Mouse (Mus musculus) gastrocnemius, adult 18-20 months (tissue): ENCODE data around the gene Cfap206. TPM values are rescaled to one million over a fixed set of nuclear protein-coding genes. Genes with fewer than 3 reads are reported as not detected.
"Not testable (repeated sequence)": the region's sequence is repeated elsewhere in the genome, so short reads cannot be mapped to it uniquely, and the experiment has no call there.

Experiments
- DNase-seq: peaks from one replicate; pipeline ENCODE4 v3.0.0; 2021; ENCODE audit warnings: low spot score
- long read RNA-seq, 2 experiments: library from polyadenylated mRNA; stranded (forward); transcript quantifications; one replicate each; pipeline ENCODE4 v2.0.0; 2021
- total RNA-seq, 2 experiments: library from RNA; stranded (reverse); gene quantifications; 2 replicates each; pipeline ENCODE4 v1.2.3; 2021

Cfap206 gene
- total RNA-seq: not detected
- long read RNA-seq, experiment 1: 0 reads
- long read RNA-seq, experiment 2: 0 reads

- DNase-seq: peak; percentile 20
These were observed at the start of gene Cfap206 for GRCm38 (mm10) chr4:34729851-34730341. Cfap206 (minus strand) TSS chr4:34730206.

DNA sequence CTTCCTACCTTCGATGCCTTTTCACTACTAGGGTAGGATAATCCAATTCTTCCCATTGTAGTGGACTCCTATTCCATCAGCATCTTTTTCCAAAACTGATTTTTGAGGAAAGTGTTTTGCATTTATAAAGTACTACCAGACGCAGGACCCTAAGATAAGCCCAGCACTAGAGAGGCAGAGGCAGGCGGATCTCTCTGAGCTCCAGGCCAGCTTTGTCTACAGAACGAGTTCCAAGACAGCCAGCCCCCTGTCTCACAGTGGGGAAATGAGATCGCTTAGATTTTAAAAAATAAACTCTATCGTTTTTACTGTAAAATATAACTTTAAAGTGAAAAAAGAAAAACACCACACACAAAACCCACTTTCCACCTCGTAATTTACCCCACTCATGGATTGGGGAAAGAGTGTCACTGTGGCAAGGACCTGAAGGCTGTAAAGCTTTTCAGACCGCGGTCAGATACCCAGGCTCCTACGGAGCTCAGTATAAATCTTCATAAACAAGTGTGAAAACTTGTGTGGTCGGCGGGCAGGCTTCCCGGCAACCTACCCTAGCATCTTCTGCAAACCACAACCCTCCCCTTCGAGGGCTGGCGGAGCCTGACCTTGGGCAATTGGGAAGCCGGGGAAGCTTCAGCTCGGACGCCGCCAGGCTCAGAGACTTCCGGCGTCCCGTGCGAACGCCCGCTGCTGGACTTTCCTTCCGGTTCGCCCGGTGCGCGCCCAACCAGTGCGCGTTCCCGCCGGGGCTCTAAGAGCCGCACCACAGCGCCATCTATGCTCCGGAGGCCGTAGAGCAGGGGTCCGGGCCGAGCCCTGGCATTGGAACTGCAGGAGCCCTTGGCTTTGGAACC lies 47.9 kb upstream of the Cfap206 start, which contains the start of gene Smim8:
Gene Smim8, minus strand, starts transcription at position 747 of the 851 bp plus-strand sequence.
- peak; percentile 90 for DNase-seq

GRCm38 (mm10) chr4:34771652-34772371 lies 41.8 kb upstream of the Cfap206 start:
- DNase-seq: no peak

DNA sequence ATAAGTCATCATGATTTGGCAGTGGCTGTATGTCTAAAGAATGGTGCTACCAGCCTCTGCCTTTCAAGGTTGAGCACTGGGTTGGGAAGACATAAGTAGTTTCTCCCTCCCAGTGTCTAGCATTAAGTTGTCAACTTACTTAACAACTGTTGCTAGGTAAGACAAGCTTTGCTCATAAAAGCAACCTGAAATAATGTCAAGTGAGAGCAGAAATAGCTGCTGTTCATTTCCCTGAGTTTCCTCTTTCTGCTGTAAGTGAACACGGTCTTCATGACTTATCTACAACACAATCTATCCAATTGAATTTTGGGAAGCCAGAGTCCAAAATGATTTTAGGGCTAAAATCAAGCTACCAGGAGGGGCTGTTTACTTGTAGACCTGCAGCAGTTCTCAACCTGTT lies 26.2 kb upstream of the Cfap206 start, which contains the start of gene Gm136:
Gene Gm136, minus strand, starts transcription at position 101 of the 400 bp plus-strand sequence.
- DNase-seq: no peak

DNA sequence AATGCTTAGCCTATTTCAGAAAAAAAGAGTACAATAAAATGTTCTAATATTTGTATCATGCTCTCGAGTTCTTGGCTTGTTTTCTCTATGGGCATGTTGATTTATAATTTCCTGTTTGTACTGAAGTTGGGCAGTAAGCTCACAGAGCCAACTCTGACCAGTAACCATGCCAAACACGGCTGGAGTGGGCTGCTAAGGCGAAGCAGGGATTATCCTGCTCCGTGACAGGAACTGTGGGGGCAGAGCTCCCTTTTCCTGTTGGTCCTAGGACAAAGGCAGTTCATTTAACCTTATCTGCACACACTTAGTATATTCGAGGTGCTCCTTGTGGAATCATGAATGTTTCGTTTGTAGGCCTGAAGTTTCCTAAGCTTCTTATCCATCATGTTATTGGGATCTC lies 19.2 kb upstream of the Cfap206 start:
- DNase-seq: no peak

- no peak for DNase-seq
These were observed 4.5 kb upstream of the Cfap206 start for GRCm38 (mm10) chr4:34734461-34734860.

DNA sequence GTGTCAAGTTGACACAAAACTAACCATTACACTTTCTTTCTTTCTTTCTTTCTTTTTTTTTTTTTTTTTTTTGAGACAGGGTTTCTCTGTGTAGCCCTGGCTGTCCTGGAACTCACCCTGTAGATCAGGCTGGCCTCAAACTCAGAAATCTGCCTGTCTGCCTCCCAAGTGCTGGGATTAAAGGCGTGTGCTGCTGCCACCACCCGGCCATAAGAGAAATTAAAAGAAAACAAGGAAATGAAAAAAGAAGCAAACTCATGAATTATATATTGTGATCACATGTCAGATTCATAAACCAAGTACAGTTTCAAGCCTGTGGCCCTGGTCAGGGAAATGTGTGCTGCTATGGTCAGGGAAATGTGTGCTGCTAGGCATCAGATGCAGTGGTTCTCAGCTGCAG lies 3.4 kb upstream of the Cfap206 start:
- DNase-seq: not testable (repeated sequence)

DNA sequence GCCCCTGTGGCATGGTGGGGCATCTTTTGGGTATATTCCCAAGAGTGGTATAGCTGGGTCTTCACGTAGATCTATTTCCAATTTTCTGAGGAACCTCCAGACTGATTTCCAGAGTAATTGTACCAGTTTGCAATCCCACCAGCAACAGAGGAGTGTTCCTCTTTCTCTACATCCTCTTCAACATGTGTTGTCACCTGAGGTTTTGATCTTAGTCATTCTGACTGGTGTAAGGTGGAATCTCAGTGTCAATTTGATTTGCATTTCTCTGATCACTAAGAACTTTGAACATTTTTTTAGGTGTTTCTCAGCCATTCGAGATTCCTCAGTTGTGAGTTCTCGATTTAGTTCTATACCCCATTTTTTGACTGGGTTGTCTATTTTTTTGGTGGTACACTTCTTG lies 4.3 kb downstream of the Cfap206 start:
- not testable (repeated sequence) for DNase-seq

DNA sequence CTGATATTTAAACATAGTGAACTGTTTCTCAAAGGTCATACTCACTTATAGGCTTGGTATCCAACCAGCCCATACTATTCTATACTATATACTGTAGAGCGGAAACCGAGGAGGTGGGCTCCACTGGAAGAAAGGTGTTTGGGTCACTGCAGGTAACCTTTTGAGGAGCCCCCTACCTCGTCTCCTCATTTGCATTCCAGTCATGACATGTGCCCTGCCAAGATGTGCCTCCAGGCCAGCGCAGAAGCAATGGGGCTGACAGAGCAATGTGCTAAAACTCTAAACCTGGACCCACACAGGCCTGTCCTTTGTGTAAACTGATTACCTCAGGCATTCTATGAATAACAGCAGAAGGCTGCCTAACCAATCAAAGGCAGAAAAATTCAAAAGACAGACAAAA lies 5.7 kb downstream of the Cfap206 start:
- DNase-seq: no peak

GRCm38 (mm10) chr4:34723186-34723585 lies 6.8 kb downstream of the Cfap206 start:
- no peak for DNase-seq

DNA sequence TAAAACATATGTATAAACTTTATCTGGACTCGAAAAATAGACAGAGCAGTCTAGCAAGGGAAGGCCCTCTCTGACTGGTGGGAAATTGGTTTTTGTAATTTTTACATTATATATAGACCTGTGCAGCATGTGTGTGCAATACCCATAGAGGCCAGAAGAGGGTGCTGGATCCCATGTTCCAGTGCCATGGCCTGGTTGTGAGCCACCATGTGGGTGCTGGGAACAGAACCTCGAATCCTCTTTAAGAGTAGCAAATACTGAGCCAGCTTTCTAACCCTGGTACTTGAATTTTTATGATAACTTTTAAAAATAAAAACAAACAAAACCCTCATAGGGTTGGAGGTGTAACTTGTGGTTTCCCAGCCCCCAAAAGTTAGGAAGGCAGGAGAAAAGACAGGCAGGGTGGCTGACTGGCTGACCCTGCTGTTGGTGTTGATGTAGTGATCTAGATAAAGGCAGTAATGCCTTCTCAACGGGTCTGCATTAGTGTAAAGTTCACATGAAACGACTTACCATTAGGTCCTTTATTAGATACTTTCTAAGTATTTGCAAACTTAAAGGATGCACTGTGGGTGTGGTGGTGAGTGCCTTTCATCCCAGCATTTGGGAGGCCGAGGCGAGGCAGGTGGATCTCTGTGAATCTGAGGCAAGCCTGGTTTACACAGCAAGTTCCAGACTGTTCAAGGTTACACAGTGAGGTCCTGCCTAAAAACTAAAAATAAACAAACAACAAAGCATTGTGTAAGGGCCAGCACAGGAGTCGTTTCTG lies 9.7 kb downstream of the Cfap206 start:
- DNase-seq: no peak

GRCm38 (mm10) chr4:34719421-34719820 lies 10.6 kb downstream of the Cfap206 start:
- no peak for DNase-seq

DNA sequence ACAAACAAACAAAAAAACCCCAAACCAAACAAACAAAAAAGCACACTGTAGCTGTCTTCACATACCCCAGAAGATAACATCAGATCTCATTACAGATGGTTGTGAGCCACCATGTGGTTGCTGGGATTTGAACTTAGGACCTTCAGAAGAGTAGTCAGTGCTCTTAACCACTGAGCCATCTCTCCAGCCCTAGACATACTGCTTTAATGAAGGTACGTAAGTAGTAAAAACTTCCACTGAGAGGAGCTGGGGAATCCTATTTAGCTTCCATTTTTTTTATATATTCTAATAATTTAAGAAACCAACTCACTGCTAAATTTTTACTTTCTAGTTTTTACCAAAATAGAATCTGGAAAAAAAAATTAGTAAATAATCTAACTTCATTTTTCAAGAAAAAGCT lies 14.9 kb downstream of the Cfap206 start:
- DNase-seq: no peak

GRCm38 (mm10) chr4:34708127-34708526 lies 21.9 kb downstream of the Cfap206 start:
- no peak for DNase-seq

- no peak for DNase-seq
These were observed 22.8 kb downstream of the Cfap206 start for GRCm38 (mm10) chr4:34707248-34707647.

- no peak for DNase-seq
These were observed 27.0 kb downstream of the Cfap206 start for GRCm38 (mm10) chr4:34703029-34703428.

- DNase-seq: no peak
These were observed 27.8 kb downstream of the Cfap206 start for GRCm38 (mm10) chr4:34702231-34702630.

- DNase-seq: peak; percentile 37
These were observed 28.5 kb downstream of the Cfap206 start for GRCm38 (mm10) chr4:34701528-34701927.

- DNase-seq: no peak
These were observed 42.0 kb downstream of the Cfap206 start for GRCm38 (mm10) chr4:34688021-34688420.

DNA sequence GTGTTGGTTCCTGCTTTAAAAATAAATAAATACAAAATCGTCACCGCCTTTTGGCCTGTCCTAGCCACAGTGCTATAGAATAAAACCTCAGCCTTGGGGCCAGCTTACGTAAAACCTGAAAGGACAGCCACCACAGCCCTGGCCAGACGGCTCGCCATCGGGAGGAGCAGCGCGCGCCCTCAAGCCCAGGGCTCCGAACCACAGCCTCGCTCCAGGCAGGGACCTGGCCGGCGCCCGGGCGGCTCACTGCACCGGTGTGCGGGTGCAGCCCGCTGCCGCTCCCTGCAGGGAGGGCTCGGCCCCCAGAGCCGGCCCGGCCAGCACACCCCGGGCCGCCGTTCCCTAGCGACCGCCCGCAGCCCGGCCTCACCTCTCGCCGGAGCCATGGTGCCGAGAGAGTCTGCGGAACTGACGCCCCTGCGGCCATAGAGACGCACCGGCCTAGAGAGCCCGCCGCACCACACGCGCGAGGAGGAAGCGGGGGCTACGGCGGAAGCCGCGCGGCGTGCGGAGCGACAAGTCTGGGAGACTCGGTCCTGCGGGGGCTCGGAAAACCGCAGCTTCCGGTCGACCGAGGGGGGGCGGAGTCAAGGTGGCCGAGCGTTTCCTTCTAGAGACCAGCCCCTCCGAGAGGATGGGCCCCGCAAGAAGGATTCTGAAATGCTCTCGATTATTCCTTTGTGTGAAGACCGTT lies 43.0 kb downstream of the Cfap206 start, which contains the start of gene Slc35a1:
Gene Slc35a1, minus strand, starts transcription at position 565 of the 694 bp plus-strand sequence.
- peak; percentile 94 for DNase-seq

- no peak for DNase-seq
These were observed 49.5 kb downstream of the Cfap206 start for GRCm38 (mm10) chr4:34680530-34680929.
